Comparison of ENCODE assay signal across 8 mouse cellular contexts in genomic region chr13:90967422-90967821, GRCm38 (mm10). TPM values are rescaled to one million over a fixed set of nuclear protein-coding genes. Genes with fewer than 3 reads are reported as not detected.
DNase-seq lines count a peak whose midpoint lies in the region; ATAC-seq and TF ChIP-seq lines count a peak whose summit lies in the region.

No protein-coding gene starts in this region.

- peak; percentile 88 for TF ChIP-seq CTCF in cerebellum, adult 2 months (IDR thresholded peaks at IDR 0.05; ENCODE audit: borderline replicate concordance, insufficient read depth, low read depth, low read length)

- DNase-seq in NIH3T3 (ENCODE audit: low read depth): peak; percentile 88
- DNase-seq in cerebellum, adult 2 months: peak; percentile 72 to 79
- DNase-seq in frontal cortex, adult 2 months (ENCODE audit: extremely low spot score in 1 of 2, low spot score in 1 of 2): peak; percentile 72 to 93
- DNase-seq in layer of hippocampus, postnatal 36 days: peak; percentile 82 to 85
- DNase-seq in right cerebral cortex, postnatal 10 days (ENCODE audit: low spot score in 2 of 2): peak; percentile 91 to 93
- DNase-seq in urinary bladder, postnatal 10 days (ENCODE audit: low spot score): peak; percentile 20

- ATAC-seq in hindbrain, embryonic 16.5 days: peak; percentile 94
- ATAC-seq in megakaryocyte, adult 5-6 weeks (ENCODE audit: poor library complexity, severe bottlenecking): peak; percentile 89

- WGBS in cerebellum, adult 2 months: 9% methylated on average over 4 of the region's 4 CpGs
- 6% methylated on average over 4 of the region's 4 CpGs for WGBS in hindbrain, embryonic 16.5 days

- H3K36me3 ChIP-seq in hindbrain, embryonic 16.5 days (ENCODE audit: control insufficient read depth, insufficient read depth, low read length): no peaks in the 10 kb centered on the region

- H3K4me1 ChIP-seq in cerebellum, adult 2 months (ENCODE audit: control insufficient read depth, insufficient read depth, low read length): no peaks in the 10 kb centered on the region
- no peaks in the 10 kb centered on the region for H3K4me1 ChIP-seq in hindbrain, embryonic 16.5 days (ENCODE audit: control insufficient read depth, insufficient read depth, low read depth, low read length)

- H3K9me3 ChIP-seq in hindbrain, embryonic 16.5 days (ENCODE audit: control insufficient read depth, low read length): no peaks in the 10 kb centered on the region

- no peak overlapping the region for H3K4me2 ChIP-seq in hindbrain, embryonic 16.5 days (ENCODE audit: low read length)

- no peak overlapping the region for H3K9ac ChIP-seq in hindbrain, embryonic 16.5 days (ENCODE audit: low read depth, low read length)

- no peak overlapping the region for H3K27ac ChIP-seq in cerebellum, adult 2 months (ENCODE audit: insufficient read depth, low read length)
- no peak overlapping the region for H3K27ac ChIP-seq in hindbrain, embryonic 16.5 days (ENCODE audit: low read depth, low read length)

- no peak overlapping the region for H3K4me3 ChIP-seq in cerebellum, adult 2 months (replicated peaks; ENCODE audit: insufficient read depth, low read depth, low read length)
- no peak overlapping the region for H3K4me3 ChIP-seq in hindbrain, embryonic 16.5 days (ENCODE audit: low read length)

- H3K27me3 ChIP-seq in cerebellum, adult 2 months (ENCODE audit: control insufficient read depth, insufficient read depth, low read length): no peaks in the 10 kb centered on the region
- no peaks in the 10 kb centered on the region for H3K27me3 ChIP-seq in hindbrain, embryonic 16.5 days (replicated peaks; ENCODE audit: control insufficient read depth, insufficient read depth, low read length)

- no peak for TF ChIP-seq POLR2A in cerebellum, adult 2 months (IDR thresholded peaks at IDR 0.05; ENCODE audit: borderline replicate concordance, insufficient read depth, low read length)

RNA-seq across cellular contexts. Expression of gene Rps23, which starts 44.7 kb away (rescaled TPM):
- polyA plus RNA-seq in cerebellum, adult 2 months (2012; rRNA removed): 357 and 409 TPM in 2 replicates
- 646 and 659 TPM in 2 replicates for polyA plus RNA-seq in frontal cortex, adult 2 months (2012; rRNA removed)
- polyA plus RNA-seq in hindbrain, embryonic 16.5 days (2015; fragmentation: Nextera tagmentation; extraction: Ambion mirVana): 78.4 and 85.6 TPM in 2 replicates
- total RNA-seq in layer of hippocampus, postnatal 36 days (2021): 100 to 1,000 TPM; 235 to 236 TPM
- 1,373 and 1,381 TPM in 2 replicates for total RNA-seq in megakaryocyte, adult 5-6 weeks (2015)
- total RNA-seq in megakaryocyte, adult 5-6 weeks (2017): 1,440 and 1,451 TPM in 2 replicates

Comparison
In these comparisons a context has a peak if more than half of its experiments do, and no peak if none do; other contexts are left out.
1. DNase-seq: peak in every context shown above with its lines; median percentile 92 in right cerebral cortex, postnatal 10 days; 88 in NIH3T3; 84 in layer of hippocampus, postnatal 36 days; 82 in frontal cortex, adult 2 months; 76 in cerebellum, adult 2 months; 20 in urinary bladder, postnatal 10 days.